Mouse (Mus musculus) spleen, postnatal 36 days (tissue): ENCODE data around the gene Tnfrsf17.
"Not testable (repeated sequence)": the region's sequence is repeated elsewhere in the genome, so short reads cannot be mapped to it uniquely, and the experiment has no call there.

Source experiments
- DNase-seq, 2 experiments: peaks; one replicate each; pipeline ENCODE4 v3.0.0; 2022; ENCODE audit warnings: low spot score in 2 of 2, mixed read lengths in 1 of 2

The Tnfrsf17 gene

GRCm38 (mm10) chr16:11331030-11331429, 17.4 kb downstream of the Tnfrsf17 start:
- no peak for DNase-seq

- DNase-seq: peak; percentile 10 to 29
Observed at GRCm38 (mm10) chr16:11343292-11343815, 29.7 kb downstream of the Tnfrsf17 start.

GRCm38 (mm10) chr16:11351903-11352302, 38.3 kb downstream of the Tnfrsf17 start:
- DNase-seq: no peak

GRCm38 (mm10) chr16:11359173-11359572, 45.6 kb downstream of the Tnfrsf17 start:
- DNase-seq: no peak

GRCm38 (mm10) chr16:11359919-11360318, 46.3 kb downstream of the Tnfrsf17 start:
- no peak for DNase-seq

GRCm38 (mm10) chr16:11360576-11360975, 47.0 kb downstream of the Tnfrsf17 start:
- DNase-seq: not testable (repeated sequence)

- no peak for DNase-seq
Observed at GRCm38 (mm10) chr16:11365626-11366025, 52.0 kb downstream of the Tnfrsf17 start.

- DNase-seq: no peak
Observed at GRCm38 (mm10) chr16:11366851-11367250, 53.2 kb downstream of the Tnfrsf17 start.

GRCm38 (mm10) chr16:11368412-11368811, 54.8 kb downstream of the Tnfrsf17 start:
- DNase-seq: no peak

GRCm38 (mm10) chr16:11369162-11369561, 55.5 kb downstream of the Tnfrsf17 start:
- no peak for DNase-seq

- no peak for DNase-seq
Observed at GRCm38 (mm10) chr16:11369642-11370041, 56.0 kb downstream of the Tnfrsf17 start.
